Mouse (Mus musculus) lung, adult 2 months (tissue): Measurements from ENCODE around the gene Hdx. TPM values are rescaled to one million over a fixed set of nuclear protein-coding genes. Genes with fewer than 3 reads are reported as not detected.

ENCODE experiments used
- DNase-seq: peaks from one replicate; pipeline ENCODE4 v3.0.0; 2022
- H3K4me1 ChIP-seq: fragments of 200-500 bp; 2 replicates; pipeline ENCODE4 v1.6.1; 2011; ENCODE audit warnings: low read length; ENCODE audit not compliant: control insufficient read depth, insufficient read depth
- H3K4me3 ChIP-seq: fragments of 200-500 bp; replicated peaks from 2 replicates; pipeline ENCODE3; 2011; ENCODE audit warnings: low read depth, mild to moderate bottlenecking, control low read depth, low read length; ENCODE audit errors: extremely low read depth
- CTCF ChIP-seq: fragments of 200-500 bp; IDR thresholded peaks from 2 replicates; pipeline ENCODE4 v1.5.1; 2011; ENCODE audit warnings: mild to moderate bottlenecking, low read length, control low read depth; ENCODE audit not compliant: insufficient read depth
- POLR2A ChIP-seq: fragments of 200-500 bp; IDR thresholded peaks from 2 replicates; pipeline ENCODE4 v1.6.1; 2011; ENCODE audit warnings: low read depth, mild to moderate bottlenecking, control low read depth, low read length, borderline replicate concordance; ENCODE audit errors: extremely low read depth
- WGBS: fragments of 180-500 bp; shearing (Covaris S2); methylation state at CpG from one replicate; pipeline ENCODE4 v1.1.7; 2018; 5-methylcytosine and 5-hydroxymethylcytosine counted together
- polyA plus RNA-seq: library from polyadenylated mRNA; depleted of rRNA; stranded (reverse); fragments of >200 nt; gene quantifications from 2 replicates; pipeline ENCODE4 v1.2.3, GENCODE M21; 2012; rRNA removed

Gene Hdx
- polyA plus RNA-seq, 1 experiment, result 0.58 TPM

GRCm38 (mm10) chrX:111577044-111577443 is 119.8 kb downstream of the Hdx start:
- TF ChIP-seq POLR2A, result no peak
- TF ChIP-seq CTCF, result no peak
- 73% methylated on average over 2 of the region's 2 CpGs for WGBS
- H3K4me3 ChIP-seq, result no peak overlapping the region
- no peak for DNase-seq
- H3K4me1 ChIP-seq, result no peaks in the 10 kb centered on the region

GRCm38 (mm10) chrX:111537859-111538258 is 159.0 kb downstream of the Hdx start, which contains the start of gene Rps6ka6:
Gene Rps6ka6, minus strand, starts transcription at chrX:111537959.
- H3K4me3 ChIP-seq, result no peak within 1 kb of the TSS
- no peaks in the 10 kb centered on the region for H3K4me1 ChIP-seq
- no peak for DNase-seq
- TF ChIP-seq POLR2A (no peak), CTCF (no peak)
- 65% methylated on average over 10 of the region's 10 CpGs for WGBS

Other genes starting within 250 kb of the Hdx start
- gene Rps6ka6, start 159.1 kb downstream of the Hdx start, polyA plus RNA-seq, result 0.44 and 0.45 TPM in 2 replicates
- not detected in 2 replicates for gene Gm45194, start 194.3 kb upstream of the Hdx start, polyA plus RNA-seq